Mouse (Mus musculus) olfactory bulb, adult 2 months (tissue): Measurements from ENCODE around the gene Nudt16l1. TPM values are rescaled to one million over a fixed set of nuclear protein-coding genes. Genes with fewer than 3 reads are reported as not detected.

Experiments
- H3K27ac ChIP-seq: fragments of 200-500 bp; 2 replicates; pipeline ENCODE4 v1.5.1; 2012; ENCODE audit warnings: low read depth, low read length; ENCODE audit not compliant: insufficient read depth
- H3K4me1 ChIP-seq: fragments of 200-500 bp; 2 replicates; pipeline ENCODE4 v1.6.1; 2012; ENCODE audit warnings: low read length; ENCODE audit not compliant: control insufficient read depth, insufficient read depth
- H3K4me3 ChIP-seq: fragments of 200-500 bp; 2 replicates; pipeline ENCODE4 v1.5.1; 2012; ENCODE audit warnings: mild to moderate bottlenecking, low read depth, low read length, moderate library complexity; ENCODE audit not compliant: insufficient read depth
- CTCF ChIP-seq: fragments of 200-500 bp; IDR thresholded peaks from 2 replicates; pipeline ENCODE4 v1.5.1; 2012; ENCODE audit warnings: low read depth, mild to moderate bottlenecking, low read length, moderate library complexity; ENCODE audit not compliant: insufficient read depth
- POLR2A ChIP-seq: fragments of 200-500 bp; IDR thresholded peaks from 2 replicates; pipeline ENCODE4 v1.6.1; 2012; ENCODE audit warnings: mild to moderate bottlenecking, low read depth, low read length, moderate library complexity; ENCODE audit not compliant: insufficient read depth
- WGBS: fragments of 180-500 bp; shearing (Covaris S2); methylation state at CpG from one replicate; pipeline ENCODE4 v1.1.7; 2018; 5-methylcytosine and 5-hydroxymethylcytosine counted together
- polyA plus RNA-seq: library from polyadenylated mRNA; stranded (reverse); fragments of >200 nt; gene quantifications from 2 replicates; pipeline ENCODE4 v1.2.4, GENCODE M21; 2012; ENCODE audit warnings: low replicate concordance; ENCODE audit not compliant: missing spikeins, insufficient read depth, insufficient read length

The Nudt16l1 gene
- polyA plus RNA-seq, 1 experiment: not detected

DNA sequence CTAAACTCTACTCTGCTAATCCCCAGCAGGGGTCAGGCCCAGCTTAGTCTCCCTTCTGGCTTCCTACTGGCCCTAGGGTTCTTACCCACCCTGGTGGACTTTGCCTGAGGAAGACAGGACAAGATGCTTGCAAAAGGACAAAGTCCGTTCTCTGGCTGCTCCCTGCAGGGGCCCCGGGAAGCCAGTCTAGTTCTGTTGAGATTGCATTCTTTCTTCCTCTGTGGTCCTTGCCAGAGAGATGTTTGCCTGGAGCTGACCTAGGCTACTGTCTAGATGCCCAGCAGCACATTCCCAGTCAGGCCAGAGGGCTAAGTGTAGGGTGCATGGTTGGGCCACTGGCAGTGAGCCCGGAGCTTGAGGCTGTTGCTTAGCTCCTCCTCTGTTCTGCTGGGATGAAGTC is 6.1 kb upstream of the Nudt16l1 start:
- H3K27ac ChIP-seq: 0 out of 2 replicates have a peak overlapping the region, but pooled peaks have one; percentile 23
- 41% methylated on average over 3 of the region's 3 CpGs for WGBS
- H3K4me1 ChIP-seq: peaks cover 28% of the 10 kb centered on the region
- H3K4me3 ChIP-seq: no peak overlapping the region
- TF ChIP-seq CTCF: no peak
- TF ChIP-seq POLR2A: no peak

DNA sequence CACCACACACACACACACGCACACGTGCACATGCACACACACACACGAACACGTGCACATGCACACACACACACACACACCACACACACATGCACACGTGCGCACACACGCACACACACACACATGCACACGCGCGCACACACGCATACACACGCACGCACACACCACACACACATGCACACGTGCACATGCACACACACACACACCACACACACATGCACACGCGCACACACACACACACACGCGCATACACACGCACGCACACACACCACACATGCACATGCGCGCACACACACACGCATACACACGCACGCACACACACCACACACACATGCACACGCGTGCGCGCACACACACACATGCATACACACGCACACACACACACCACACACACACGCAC is 3.1 kb upstream of the Nudt16l1 start:
- peak overlapping the region; percentile 17 for H3K27ac ChIP-seq
- 98% methylated on average over 31 of the region's 31 CpGs for WGBS

DNA sequence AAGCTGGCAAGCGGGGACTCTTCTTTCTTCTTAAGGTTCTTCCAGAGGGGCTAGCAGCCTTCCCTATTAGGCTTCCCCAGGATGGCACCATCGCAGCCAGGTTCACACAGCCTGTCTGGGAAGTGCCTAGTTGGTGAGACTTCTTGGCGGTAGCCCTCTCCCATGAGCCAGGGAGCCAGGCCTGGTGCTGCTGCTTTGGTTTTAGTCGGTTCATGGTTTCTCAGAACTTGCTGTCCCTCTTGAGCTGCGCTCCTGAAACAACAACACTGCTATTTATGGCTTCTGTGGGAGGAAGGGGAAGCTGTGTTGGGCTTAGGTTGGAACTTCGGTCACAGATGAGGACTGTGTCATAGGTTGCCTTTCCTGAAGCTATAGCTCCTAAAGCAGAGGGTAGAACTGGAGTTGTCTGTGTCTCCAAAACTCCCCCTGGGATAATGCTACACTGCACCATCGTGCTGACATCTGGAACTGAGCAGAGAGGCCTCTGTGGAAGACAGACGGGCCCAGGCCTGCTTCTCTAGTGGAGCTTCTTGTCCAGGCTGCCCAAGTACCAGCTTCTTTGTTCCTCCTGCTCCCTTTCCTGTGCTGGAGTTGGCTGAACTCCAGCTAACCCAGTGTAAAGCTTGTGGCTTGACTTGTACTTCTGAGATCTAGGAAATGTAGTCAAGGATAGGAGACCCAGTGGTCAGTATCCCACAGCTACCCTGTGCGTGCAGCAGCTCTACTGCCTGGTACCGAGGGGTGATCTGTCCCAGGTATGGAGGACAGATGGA is 2.4 kb upstream of the Nudt16l1 start:
- H3K4me3 ChIP-seq: no peak overlapping the region
- H3K27ac ChIP-seq: peak overlapping the region; percentile 17
- peaks cover 36% of the 10 kb centered on the region for H3K4me1 ChIP-seq
- TF ChIP-seq CTCF: no peak
- TF ChIP-seq POLR2A: no peak
- WGBS: 53% methylated on average over 10 of the region's 10 CpGs

More for the DNA sequence above, 3.1 kb upstream of the Nudt16l1 start:
- Histone ChIP-seq H3K4me3 (no peak overlapping the region), H3K4me1 (peaks cover 33% of the 10 kb centered on the region)
- TF ChIP-seq CTCF: no peak
- no peak for TF ChIP-seq POLR2A

DNA sequence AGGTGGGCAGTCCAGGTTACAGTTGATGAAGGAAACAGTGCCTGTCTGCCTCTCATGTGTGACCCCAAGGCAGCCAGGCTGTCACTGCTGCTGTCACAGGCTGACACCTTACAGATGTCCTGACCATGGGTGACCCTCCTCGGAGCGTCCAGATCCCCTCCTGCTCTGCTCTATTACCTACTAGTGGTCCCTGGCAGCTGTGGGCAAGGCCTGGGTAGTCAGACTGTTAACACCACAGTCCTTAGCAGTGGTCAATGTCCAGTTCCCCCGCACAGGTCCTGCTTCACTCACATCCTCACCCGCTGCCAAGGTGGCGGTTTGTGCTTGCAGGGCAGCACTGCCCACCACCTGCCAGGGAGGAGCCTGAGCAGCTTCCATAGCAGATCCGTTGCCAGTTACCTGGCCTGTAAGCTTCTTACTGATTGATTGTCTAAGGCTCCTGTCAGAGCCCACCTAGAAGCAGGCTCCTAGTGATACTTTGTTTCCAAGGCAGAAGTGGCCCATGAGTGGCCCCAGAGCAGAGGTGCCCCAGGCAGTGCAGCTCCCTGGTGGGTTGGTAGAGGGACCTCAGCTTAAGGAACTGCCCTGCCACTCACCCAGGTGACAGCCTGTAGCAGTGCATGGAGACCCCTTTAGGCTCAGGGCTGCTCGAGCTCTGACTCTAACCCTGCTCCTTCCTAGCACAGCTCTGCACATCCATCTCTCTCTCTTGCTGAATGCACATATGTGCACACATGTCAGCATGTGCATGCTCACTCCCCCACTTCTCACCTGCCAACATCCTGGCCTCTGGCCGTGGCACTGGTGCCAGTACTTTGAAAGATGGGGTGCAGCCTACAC is 990 bp upstream of the Nudt16l1 start:
- no peak overlapping the region for H3K27ac ChIP-seq
- H3K4me3 ChIP-seq: no peak overlapping the region
- H3K4me1 ChIP-seq: peaks cover 36% of the 10 kb centered on the region
- 90% methylated on average over 8 of the region's 8 CpGs for WGBS
- TF ChIP-seq POLR2A (no peak), CTCF (no peak)

DNA sequence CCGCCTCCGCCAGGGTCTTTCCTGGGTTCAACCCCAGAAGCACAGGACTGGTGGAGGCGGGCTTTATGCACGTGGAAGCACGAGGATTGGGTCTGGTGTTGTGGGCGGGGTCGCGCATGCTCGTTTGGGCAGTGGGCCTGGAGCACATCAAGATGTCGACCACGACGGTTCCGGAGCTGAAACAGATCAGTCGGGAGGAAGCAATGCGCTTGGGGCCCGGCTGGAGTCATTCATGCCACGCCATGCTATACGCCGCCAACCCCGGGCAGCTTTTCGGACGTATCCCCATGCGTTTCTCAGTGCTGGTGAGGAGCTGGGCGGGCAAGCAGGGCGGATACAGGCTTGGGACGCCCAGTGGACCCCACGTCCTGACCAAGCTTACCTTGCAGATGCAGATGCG is 428 bp downstream of the Nudt16l1 start:
- peak overlapping the region; percentile 82 for H3K27ac ChIP-seq
- H3K4me1 ChIP-seq: peaks cover 36% of the 10 kb centered on the region
- 0% methylated on average over 28 of the region's 28 CpGs for WGBS
- peak; percentile 66 for TF ChIP-seq POLR2A
- TF ChIP-seq CTCF: no peak
- peak overlapping the region; percentile 95 for H3K4me3 ChIP-seq

DNA sequence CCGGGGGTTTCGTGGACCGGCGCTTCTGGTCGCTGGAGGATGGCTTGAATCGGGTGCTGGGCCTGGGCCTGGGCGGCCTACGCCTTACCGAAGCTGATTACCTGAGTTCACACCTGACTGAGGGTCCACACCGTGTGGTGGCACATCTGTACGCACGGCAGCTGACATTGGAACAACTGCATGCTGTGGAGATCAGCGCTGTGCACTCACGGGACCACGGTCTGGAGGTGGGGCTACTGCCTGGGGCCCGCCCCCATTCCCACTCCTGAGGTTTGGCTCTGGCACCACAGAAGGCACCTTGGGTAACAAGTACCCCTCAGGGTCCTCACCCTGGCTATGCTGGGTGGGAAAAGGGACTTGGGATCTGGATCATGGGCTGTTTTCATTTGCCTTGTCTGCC is 851 bp downstream of the Nudt16l1 start:
- Histone ChIP-seq H3K4me1 (peaks cover 36% of the 10 kb centered on the region), H3K4me3 (peak overlapping the region; percentile 95), H3K27ac (peak overlapping the region; percentile 82)
- TF ChIP-seq POLR2A: no peak
- under 1% methylated on average over 16 of the region's 16 CpGs for WGBS

DNA sequence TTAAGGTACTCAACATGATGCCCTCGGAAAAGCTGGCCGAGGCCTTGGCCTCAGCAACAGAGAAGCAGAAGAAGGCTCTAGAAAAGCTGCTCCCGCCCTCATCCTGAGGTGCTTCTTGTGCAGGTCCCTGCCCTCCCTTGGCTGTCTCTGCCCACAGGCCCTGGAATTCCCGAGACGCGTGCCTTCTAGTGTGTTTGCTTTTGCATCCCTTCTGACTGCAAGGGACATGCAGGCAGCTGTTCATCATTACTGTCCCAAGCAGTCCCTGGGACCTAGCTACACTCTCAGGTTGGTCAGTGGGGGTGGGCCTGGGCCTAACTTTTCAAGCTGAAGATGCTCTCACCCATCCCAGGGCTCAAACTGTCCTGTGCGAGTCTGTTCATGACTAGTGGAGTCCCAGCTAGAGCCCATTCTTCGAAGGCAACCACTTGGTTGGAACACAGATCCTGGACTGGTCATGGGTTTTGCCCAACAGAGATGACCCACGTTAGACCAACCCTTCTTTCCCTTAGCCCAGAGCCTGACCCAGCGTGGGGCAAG is 1.8 kb downstream of the Nudt16l1 start:
- H3K4me3 ChIP-seq: no peak overlapping the region
- 87% methylated on average over 10 of the region's 10 CpGs for WGBS
- no peak overlapping the region for H3K27ac ChIP-seq
- peaks cover 32% of the 10 kb centered on the region for H3K4me1 ChIP-seq
- TF ChIP-seq POLR2A: no peak

DNA sequence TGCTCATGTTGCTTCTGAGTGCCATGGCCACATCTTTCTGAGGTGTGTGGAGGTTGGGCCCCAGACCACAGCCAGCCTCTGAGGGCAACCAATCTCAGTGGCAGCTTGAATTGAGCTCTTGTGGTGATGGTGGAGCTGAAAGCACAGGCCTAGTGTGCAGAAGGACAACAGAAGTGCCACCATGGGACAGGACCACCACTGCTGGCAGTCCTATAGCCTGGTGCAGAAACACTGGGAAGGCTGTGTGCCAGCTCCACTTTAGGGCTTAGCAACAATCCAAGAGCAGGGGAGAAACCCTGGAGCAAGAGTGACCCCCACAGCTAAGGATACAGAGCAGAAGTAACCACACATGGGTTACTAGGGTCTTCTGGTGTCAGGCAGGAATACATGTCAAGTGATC is 2.5 kb downstream of the Nudt16l1 start:
- no peak overlapping the region for H3K27ac ChIP-seq

DNA sequence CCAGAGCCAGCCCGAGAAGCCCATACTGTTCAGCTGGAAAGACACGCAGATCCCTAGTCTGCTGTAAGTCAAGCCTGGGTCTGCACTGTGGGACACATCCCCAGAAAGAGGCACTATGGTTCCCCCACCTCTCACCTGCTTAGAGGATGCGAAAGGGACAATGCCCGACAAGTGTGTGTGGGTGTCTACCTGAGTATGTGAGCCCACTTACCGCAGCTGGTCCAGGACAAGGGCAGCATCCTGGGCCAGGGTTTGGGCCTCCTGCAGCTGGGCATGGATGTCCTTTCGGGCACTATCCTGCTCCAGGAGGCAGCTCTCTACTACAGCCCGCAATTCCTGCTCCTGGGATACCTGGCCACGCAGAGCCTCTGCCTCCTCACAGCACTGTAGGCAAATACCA is 4.3 kb downstream of the Nudt16l1 start:
- WGBS: 95% methylated on average over 8 of the region's 8 CpGs
- H3K27ac ChIP-seq: no peak overlapping the region
- H3K4me3 ChIP-seq: no peak overlapping the region
- TF ChIP-seq CTCF: no peak
- H3K4me1 ChIP-seq: peaks cover 16% of the 10 kb centered on the region

More for the DNA sequence above, 2.5 kb downstream of the Nudt16l1 start:
- TF ChIP-seq POLR2A (no peak), CTCF (no peak)
- Histone ChIP-seq H3K4me1 (peaks cover 26% of the 10 kb centered on the region), H3K4me3 (no peak overlapping the region)
